Mouse (Mus musculus): ENCODE results near the gene Shb. TPM values are rescaled to one million over a fixed set of nuclear protein-coding genes. Genes with fewer than 3 reads are reported as not detected.
A peak's percentile ranks its signal among the peaks of the same experiment; 100 is the strongest.

The Shb gene
- total RNA-seq, 2 experiments from 2014 or later = 11.0 to 11.6 TPM

GRCm38 (mm10) chr4:45526846-45527561, 5.3 kb downstream of the Shb start:
- no peak for TF ChIP-seq CTCF (IDR thresholded peaks at IDR 0.05)
- Histone ChIP-seq H3K4me3 (no peak overlapping the region), H3K27ac (no peak overlapping the region)
- no peak for DNase-seq (ENCODE audit: extremely low spot score in 1 of 2, low spot score in 2 of 2)
- intact Hi-C loops (cut with DNase I) = loop anchor here (5.0 kb wide), 1 partner anchor 50 kb away; no protein-coding TSS in a partner anchor

GRCm38 (mm10) chr4:45526175-45526574, 6.1 kb downstream of the Shb start:
- Histone ChIP-seq H3K27ac (no peak overlapping the region), H3K4me3 (no peak overlapping the region)
- no peak for TF ChIP-seq CTCF (IDR thresholded peaks at IDR 0.05)
- intact Hi-C loops (cut with DNase I) = loop anchor here (5.0 kb wide), 1 partner anchor 49 kb away; no protein-coding TSS in a partner anchor
- no peak for DNase-seq (ENCODE audit: extremely low spot score in 1 of 2, low spot score in 2 of 2)

GRCm38 (mm10) chr4:45525541-45525940, 6.7 kb downstream of the Shb start:
- intact Hi-C loops (cut with DNase I) = loop anchor here (5.0 kb wide), 1 partner anchor 48 kb away; no protein-coding TSS in a partner anchor
- DNase-seq (ENCODE audit: extremely low spot score in 1 of 2, low spot score in 2 of 2) = no peak
- H3K4me3 ChIP-seq = no peak overlapping the region
- H3K27ac ChIP-seq = no peak overlapping the region
- no peak for TF ChIP-seq CTCF (IDR thresholded peaks at IDR 0.05)

GRCm38 (mm10) chr4:45524602-45525001, 7.7 kb downstream of the Shb start:
- Histone ChIP-seq H3K4me3 (no peak overlapping the region), H3K27ac (no peak overlapping the region)
- TF ChIP-seq CTCF (IDR thresholded peaks at IDR 0.05) = no peak
- no peak for DNase-seq (ENCODE audit: extremely low spot score in 1 of 2, low spot score in 2 of 2)
- intact Hi-C loops (cut with DNase I) = loop anchor here (5.0 kb wide), 1 partner anchor 47 kb away; no protein-coding TSS in a partner anchor

GRCm38 (mm10) chr4:45523360-45523759, 8.9 kb downstream of the Shb start:
- DNase-seq (ENCODE audit: extremely low spot score in 1 of 2, low spot score in 2 of 2) = no peak
- intact Hi-C loops (cut with DNase I) = no loop called here
- Histone ChIP-seq H3K4me3 (no peak overlapping the region), H3K27ac (no peak overlapping the region)
- TF ChIP-seq CTCF (IDR thresholded peaks at IDR 0.05) = no peak

GRCm38 (mm10) chr4:45522956-45523355, 9.3 kb downstream of the Shb start:
- no peak for DNase-seq (ENCODE audit: extremely low spot score in 1 of 2, low spot score in 2 of 2)
- no peak for TF ChIP-seq CTCF (IDR thresholded peaks at IDR 0.05)
- Histone ChIP-seq H3K27ac (no peak overlapping the region), H3K4me3 (no peak overlapping the region)
- intact Hi-C loops (cut with DNase I) = no loop called here

GRCm38 (mm10) chr4:45522583-45522900, 9.7 kb downstream of the Shb start:
- Histone ChIP-seq H3K4me3 (no peak overlapping the region), H3K27ac (no peak overlapping the region)
- no peak for DNase-seq (ENCODE audit: extremely low spot score in 1 of 2, low spot score in 2 of 2)
- no peak for TF ChIP-seq CTCF (IDR thresholded peaks at IDR 0.05)
- intact Hi-C loops (cut with DNase I) = no loop called here

GRCm38 (mm10) chr4:45521705-45522582, 10.3 kb downstream of the Shb start:
- Histone ChIP-seq H3K27ac (no peak overlapping the region), H3K4me3 (no peak overlapping the region)
- intact Hi-C loops (cut with DNase I) = no loop called here
- no peak for TF ChIP-seq CTCF (IDR thresholded peaks at IDR 0.05)
- DNase-seq (ENCODE audit: extremely low spot score in 1 of 2, low spot score in 2 of 2) = no peak

- no peak overlapping the region for H3K27ac ChIP-seq
- H3K4me3 ChIP-seq = no peak overlapping the region
- DNase-seq (ENCODE audit: extremely low spot score in 1 of 2, low spot score in 2 of 2) = no peak
- TF ChIP-seq CTCF (IDR thresholded peaks at IDR 0.05) = no peak
- intact Hi-C loops (cut with DNase I) = no loop called here
Observed at GRCm38 (mm10) chr4:45520375-45520774, 11.9 kb downstream of the Shb start.

GRCm38 (mm10) chr4:45517399-45517798, 14.9 kb downstream of the Shb start:
- H3K4me3 ChIP-seq = no peak overlapping the region
- H3K27ac ChIP-seq = no peak overlapping the region
- intact Hi-C loops (cut with DNase I) = no loop called here
- TF ChIP-seq CTCF (IDR thresholded peaks at IDR 0.05) = no peak
- no peak for DNase-seq (ENCODE audit: extremely low spot score in 1 of 2, low spot score in 2 of 2)

GRCm38 (mm10) chr4:45515894-45516293, 16.4 kb downstream of the Shb start:
- Histone ChIP-seq H3K27ac (no peak overlapping the region), H3K4me3 (no peak overlapping the region)
- intact Hi-C loops (cut with DNase I) = no loop called here
- DNase-seq (ENCODE audit: extremely low spot score in 1 of 2, low spot score in 2 of 2) = no peak
- no peak for TF ChIP-seq CTCF (IDR thresholded peaks at IDR 0.05)

GRCm38 (mm10) chr4:45514406-45514805, 17.9 kb downstream of the Shb start:
- intact Hi-C loops (cut with DNase I) = no loop called here
- Histone ChIP-seq H3K4me3 (no peak overlapping the region), H3K27ac (peak overlapping the region; percentile 22; the same call in 1 of the 2 replicates)
- no peak for DNase-seq (ENCODE audit: extremely low spot score in 1 of 2, low spot score in 2 of 2)
- peak; percentile 1; the same call in 1 of the 2 replicates for TF ChIP-seq CTCF (IDR thresholded peaks at IDR 0.05)

Measured in left cerebral cortex, adult 2 months (tissue).